Mouse (Mus musculus) lung, embryonic 14.5 days (tissue): ENCODE measurements around the gene 1500011B03Rik. TPM values are rescaled to one million over a fixed set of nuclear protein-coding genes. Genes with fewer than 3 reads are reported as not detected.

Source experiments
- ATAC-seq: fragments of 200-750 bp; cut with Nextera tagmentation; 2 replicates; pipeline ENCODE4 v1.8.0; 2017; ENCODE audit warnings: mild to moderate bottlenecking, moderate TSS enrichment, moderate library complexity; ENCODE audit not compliant: insufficient read depth
- DNase-seq: peaks from one replicate; pipeline ENCODE4 v3.0.0-alpha.2; 2015
- H3K27ac ChIP-seq: fragments of 300-500 bp; sonication (generic); 2 replicates; pipeline ENCODE4 v1.5.1; 2014; ENCODE audit warnings: low read depth, mild to moderate bottlenecking, moderate library complexity
- H3K27me3 ChIP-seq: fragments of 300-500 bp; sonication (generic); 2 replicates; pipeline ENCODE4 v1.6.1; 2014; ENCODE audit warnings: low read length, control low read depth; ENCODE audit not compliant: insufficient read depth
- H3K36me3 ChIP-seq: fragments of 300-500 bp; sonication (generic); 2 replicates; pipeline ENCODE4 v1.6.1; 2014; ENCODE audit warnings: control low read depth; ENCODE audit not compliant: insufficient read depth
- H3K4me1 ChIP-seq: fragments of 300-500 bp; sonication (generic); 2 replicates; pipeline ENCODE4 v1.6.1; 2014; ENCODE audit warnings: antibody characterized with exemption, control low read depth; ENCODE audit not compliant: insufficient read depth
- H3K4me2 ChIP-seq: fragments of 300-500 bp; sonication (generic); 2 replicates; pipeline ENCODE4 v1.6.1; 2014; ENCODE audit warnings: mild to moderate bottlenecking
- H3K4me3 ChIP-seq: fragments of 300-500 bp; sonication (generic); 2 replicates; pipeline ENCODE4 v1.5.1; 2014; ENCODE audit warnings: low read depth, low read length
- H3K9ac ChIP-seq: fragments of 300-500 bp; sonication (generic); 2 replicates; pipeline ENCODE4 v1.6.1; 2014
- H3K9me3 ChIP-seq: fragments of 300-500 bp; sonication (generic); 2 replicates; pipeline ENCODE4 v1.6.1; 2016; ENCODE audit warnings: low read depth, low read length, control low read depth
- CTCF ChIP-seq: IDR thresholded peaks from 2 replicates; pipeline ENCODE4 v1.5.1; 2016; ENCODE audit warnings: antibody characterized with exemption, low read depth
- WGBS: fragments of 180-500 bp; shearing (Covaris S2); extraction: QIAGEN DNeasy Blood & Tissue Kit; methylation state at CpG from one replicate; pipeline ENCODE4 v1.1.7; 2014; 5-methylcytosine and 5-hydroxymethylcytosine counted together
- polyA plus RNA-seq: library from polyadenylated mRNA; unstranded; fragments of >200 nt; fragmentation: Nextera tagmentation; extraction: Ambion mirVana; gene quantifications from 2 replicates; pipeline ENCODE4 v1.2.1, GENCODE M21; 2014

Gene 1500011B03Rik
- polyA plus RNA-seq, 1 experiment from 2014 or later = 86.4 TPM

GRCm38 (mm10) chr5:114804335-114804734 is 18.9 kb downstream of the 1500011B03Rik start:
- DNase-seq (no peak), ATAC-seq (no peak)
- H3K27me3 ChIP-seq = no peaks in the 10 kb centered on the region
- no peaks in the 10 kb centered on the region for H3K9me3 ChIP-seq
- 90% methylated on average over 13 of the region's 13 CpGs for WGBS
- H3K9ac ChIP-seq = no peak overlapping the region
- no peak overlapping the region for H3K4me3 ChIP-seq
- TF ChIP-seq CTCF = no peak
- no peak overlapping the region for H3K27ac ChIP-seq
- no peaks in the 10 kb centered on the region for H3K4me1 ChIP-seq
- no peak overlapping the region for H3K4me2 ChIP-seq
- peaks cover 91% of the 10 kb centered on the region for H3K36me3 ChIP-seq

GRCm38 (mm10) chr5:114803231-114803630 is 20.0 kb downstream of the 1500011B03Rik start:
- no peaks in the 10 kb centered on the region for H3K4me1 ChIP-seq
- no peaks in the 10 kb centered on the region for H3K9me3 ChIP-seq
- no peak for ATAC-seq
- no peak overlapping the region for H3K4me2 ChIP-seq
- DNase-seq = no peak
- TF ChIP-seq CTCF = no peak
- no peak overlapping the region for H3K9ac ChIP-seq
- no peak overlapping the region for H3K27ac ChIP-seq
- WGBS = 86% methylated on average over 13 of the region's 13 CpGs
- H3K36me3 ChIP-seq = peaks cover 91% of the 10 kb centered on the region
- no peaks in the 10 kb centered on the region for H3K27me3 ChIP-seq
- H3K4me3 ChIP-seq = no peak overlapping the region

DNA sequence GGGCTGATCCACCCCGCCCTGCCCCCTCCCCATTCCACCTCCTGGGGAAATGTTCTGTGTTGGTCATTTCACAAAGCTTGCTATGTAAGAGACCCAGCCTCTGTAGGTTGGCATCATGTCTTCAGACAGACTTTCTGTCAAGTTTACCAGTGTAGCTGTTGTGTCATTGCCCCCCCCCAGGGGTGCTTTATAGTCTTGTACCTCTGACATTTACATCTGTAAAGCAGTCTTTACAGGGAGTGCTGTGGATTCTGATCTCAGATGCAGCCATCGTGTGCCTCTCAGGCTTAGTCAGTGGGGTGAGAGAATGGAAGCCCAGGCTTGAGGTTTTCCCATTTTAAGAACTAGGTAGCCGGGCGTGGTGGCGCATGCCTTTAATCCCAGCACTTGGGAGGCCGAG is 21.4 kb downstream of the 1500011B03Rik start:
- Histone ChIP-seq H3K27ac (no peak overlapping the region), H3K4me2 (no peak overlapping the region), H3K4me3 (no peak overlapping the region), H3K9me3 (no peaks in the 10 kb centered on the region), H3K9ac (no peak overlapping the region), H3K36me3 (peaks cover 85% of the 10 kb centered on the region), H3K27me3 (no peaks in the 10 kb centered on the region), H3K4me1 (no peaks in the 10 kb centered on the region; the same call in 1 of the 2 replicates)
- DNase-seq = no peak
- no peak for TF ChIP-seq CTCF
- 89% methylated on average over 6 of the region's 6 CpGs for WGBS
- no peak for ATAC-seq

- Histone ChIP-seq H3K9me3 (no peaks in the 10 kb centered on the region), H3K4me1 (no peaks in the 10 kb centered on the region; the same call in 1 of the 2 replicates), H3K4me3 (no peak overlapping the region), H3K4me2 (no peak overlapping the region), H3K27ac (no peak overlapping the region), H3K9ac (no peak overlapping the region), H3K36me3 (peaks cover 78% of the 10 kb centered on the region), H3K27me3 (no peaks in the 10 kb centered on the region)
- 36% methylated on average over 8 of the region's 8 CpGs for WGBS
- no peak for DNase-seq
- ATAC-seq = no peak
- TF ChIP-seq CTCF = no peak
These were observed 22.2 kb downstream of the 1500011B03Rik start for GRCm38 (mm10) chr5:114801049-114801448.

DNA sequence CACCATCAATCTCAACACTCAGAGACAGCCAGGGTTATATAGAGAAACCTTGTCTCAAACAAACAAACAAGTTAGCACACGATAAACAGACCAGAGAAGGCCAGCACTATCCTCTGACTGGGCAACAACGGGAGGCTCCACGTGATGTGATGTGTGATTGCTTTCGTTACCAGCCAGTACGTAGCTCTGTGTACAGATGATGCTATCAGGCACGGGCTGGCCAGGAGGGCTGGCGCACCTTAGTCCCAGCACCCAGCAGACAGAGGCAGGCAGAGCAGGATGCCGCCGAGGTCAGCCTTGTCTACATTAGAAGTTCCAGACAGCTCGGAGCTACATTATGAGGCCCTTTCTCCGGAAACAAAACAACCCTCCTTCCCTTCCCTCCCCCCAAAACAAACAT is 23.4 kb downstream of the 1500011B03Rik start:
- Histone ChIP-seq H3K27ac (no peak overlapping the region), H3K4me3 (no peak overlapping the region), H3K27me3 (no peaks in the 10 kb centered on the region), H3K36me3 (peaks cover 67% of the 10 kb centered on the region), H3K9ac (no peak overlapping the region), H3K9me3 (no peaks in the 10 kb centered on the region), H3K4me2 (no peak overlapping the region), H3K4me1 (peaks cover 4% of the 10 kb centered on the region)
- TF ChIP-seq CTCF = no peak
- DNase-seq (no peak), ATAC-seq (no peak)
- 64% methylated on average over 11 of the region's 11 CpGs for WGBS

DNA sequence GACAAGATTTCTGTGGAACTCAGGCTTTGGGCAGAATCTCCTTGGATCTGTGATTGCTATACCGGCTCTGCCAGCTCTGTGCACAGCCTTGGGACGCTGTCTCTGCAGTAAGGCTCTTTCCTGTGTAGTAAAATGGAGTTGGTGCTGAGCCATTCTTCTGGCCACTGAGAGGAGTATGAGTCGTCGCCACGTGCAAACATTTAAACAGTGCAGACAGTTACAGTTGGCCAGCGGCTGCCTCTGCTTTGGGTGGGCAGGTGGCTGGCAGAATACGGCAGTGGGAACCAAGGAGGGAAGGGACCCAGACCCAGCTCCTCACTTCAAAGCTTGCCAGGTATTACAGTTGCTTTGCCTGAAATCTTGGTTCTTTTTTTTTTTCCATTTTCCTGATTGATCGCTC is 26.0 kb downstream of the 1500011B03Rik start:
- Histone ChIP-seq H3K4me1 (peaks cover 15% of the 10 kb centered on the region), H3K27me3 (no peaks in the 10 kb centered on the region), H3K9ac (no peak overlapping the region), H3K4me2 (peak overlapping the region; percentile 59; the same call in 1 of the 2 replicates), H3K9me3 (no peaks in the 10 kb centered on the region), H3K27ac (no peak overlapping the region), H3K36me3 (peaks cover 58% of the 10 kb centered on the region), H3K4me3 (no peak overlapping the region)
- TF ChIP-seq CTCF = no peak
- no peak for ATAC-seq
- 79% methylated on average over 8 of the region's 8 CpGs for WGBS
- no peak for DNase-seq

DNA sequence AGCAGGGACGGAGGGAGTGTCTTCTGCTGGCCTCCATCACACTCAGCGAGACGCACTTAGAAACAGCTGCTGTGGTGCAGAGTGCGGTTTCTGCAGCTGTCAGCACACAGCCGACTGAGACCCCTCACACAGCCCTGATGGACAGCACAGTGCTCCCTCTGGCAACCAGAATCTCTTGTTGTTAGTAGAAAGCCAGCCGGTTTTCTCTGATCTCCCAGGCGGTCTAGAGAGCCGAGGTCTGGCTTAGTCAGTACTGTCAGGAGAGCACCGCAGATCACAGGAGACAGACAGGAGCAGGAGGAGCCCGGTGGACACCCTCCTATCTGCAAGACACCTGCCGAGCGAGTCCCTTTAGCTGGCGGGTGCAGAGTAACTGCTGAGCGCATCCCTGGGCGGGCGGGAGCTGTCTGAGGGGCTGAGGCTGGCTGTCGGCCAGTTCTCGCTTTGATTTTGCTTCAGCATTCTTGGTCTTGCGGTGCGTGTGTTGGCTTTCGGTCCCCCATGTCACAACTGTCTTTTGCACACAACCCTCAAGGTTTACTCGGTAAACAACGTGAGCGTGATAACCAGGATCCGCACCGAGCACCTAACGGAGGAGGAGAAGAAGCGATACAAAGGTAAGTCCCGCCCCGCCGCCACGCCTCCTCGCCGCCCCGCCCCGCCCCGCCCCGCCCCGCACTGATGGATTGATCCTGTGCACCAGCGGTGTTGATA is 26.8 kb downstream of the 1500011B03Rik start:
- no peak for TF ChIP-seq CTCF
- H3K36me3 ChIP-seq = peaks cover 58% of the 10 kb centered on the region
- peak overlapping the region; percentile 59 for H3K4me2 ChIP-seq
- peak overlapping the region; percentile 58; the same call in 1 of the 2 replicates for H3K27ac ChIP-seq
- no peak overlapping the region for H3K9ac ChIP-seq
- H3K4me1 ChIP-seq = peaks cover 15% of the 10 kb centered on the region
- DNase-seq (peak; percentile 86), ATAC-seq (peak; percentile 90)
- WGBS = 8% methylated on average over 40 of the region's 40 CpGs
- H3K4me3 ChIP-seq = peak overlapping the region; percentile 26
- no peaks in the 10 kb centered on the region for H3K9me3 ChIP-seq
- no peaks in the 10 kb centered on the region for H3K27me3 ChIP-seq
